Mouse (Mus musculus) midbrain, embryonic 14.5 days (tissue): ENCODE results near the gene Mef2d. TPM values are rescaled to one million over a fixed set of nuclear protein-coding genes. Genes with fewer than 3 reads are reported as not detected.

ENCODE experiments used
- ATAC-seq: fragments of 200-750 bp; cut with Nextera tagmentation; 2 replicates; pipeline ENCODE4 v1.8.0; 2017; ENCODE audit warnings: moderate number of reproducible peaks, moderate library complexity; ENCODE audit not compliant: low FRiP score, low TSS enrichment
- DNase-seq: peaks from one replicate; pipeline ENCODE4 v3.0.0-alpha.2; 2015
- H3K27ac ChIP-seq: fragments of 300-500 bp; sonication (generic); replicated peaks from 2 replicates; pipeline ENCODE4 v1.5.1; 2014; ENCODE audit warnings: mild to moderate bottlenecking, low read depth, low read length, moderate library complexity
- H3K27me3 ChIP-seq: fragments of 300-500 bp; sonication (generic); 2 replicates; pipeline ENCODE4 v1.6.1; 2014; ENCODE audit warnings: low read length, control low read depth, mixed read lengths; ENCODE audit not compliant: control insufficient read depth, insufficient read depth
- H3K36me3 ChIP-seq: fragments of 300-500 bp; sonication (generic); 2 replicates; pipeline ENCODE4 v1.6.1; 2014; ENCODE audit warnings: low read length, control low read depth; ENCODE audit not compliant: control insufficient read depth, insufficient read depth
- H3K4me1 ChIP-seq: fragments of 300-500 bp; sonication (generic); 2 replicates; pipeline ENCODE4 v1.6.1; 2014; ENCODE audit warnings: mild to moderate bottlenecking, antibody characterized with exemption, low read length, control low read depth; ENCODE audit not compliant: control insufficient read depth, insufficient read depth
- H3K4me2 ChIP-seq: fragments of 300-500 bp; sonication (generic); 2 replicates; pipeline ENCODE4 v1.6.1; 2014; ENCODE audit warnings: mild to moderate bottlenecking, low read length, moderate library complexity
- H3K4me3 ChIP-seq: fragments of 300-500 bp; sonication (generic); replicated peaks from 2 replicates; pipeline ENCODE4 v1.5.1; 2014; ENCODE audit warnings: low read depth, low read length
- H3K9ac ChIP-seq: fragments of 300-500 bp; sonication (generic); replicated peaks from 2 replicates; pipeline ENCODE4 v1.6.1; 2014; ENCODE audit warnings: mild to moderate bottlenecking, low read length, moderate library complexity
- H3K9me3 ChIP-seq: fragments of 300-500 bp; sonication (generic); 2 replicates; pipeline ENCODE4 v1.6.1; 2016; ENCODE audit warnings: low read length, control low read depth, mixed read lengths; ENCODE audit not compliant: control insufficient read depth
- WGBS: fragments of 180-500 bp; shearing (Covaris S2); extraction: QIAGEN DNeasy Blood & Tissue Kit; methylation state at CpG from one replicate; pipeline ENCODE4 v1.1.7; 2014; 5-methylcytosine and 5-hydroxymethylcytosine counted together
- polyA plus RNA-seq: library from polyadenylated mRNA; unstranded; fragments of >200 nt; fragmentation: Nextera tagmentation; extraction: Ambion mirVana; gene quantifications from 2 replicates; pipeline ENCODE4 v1.2.1, GENCODE M21; 2014

The Mef2d gene
- polyA plus RNA-seq, 1 experiment from 2014 or later, result 23.7 TPM

DNA sequence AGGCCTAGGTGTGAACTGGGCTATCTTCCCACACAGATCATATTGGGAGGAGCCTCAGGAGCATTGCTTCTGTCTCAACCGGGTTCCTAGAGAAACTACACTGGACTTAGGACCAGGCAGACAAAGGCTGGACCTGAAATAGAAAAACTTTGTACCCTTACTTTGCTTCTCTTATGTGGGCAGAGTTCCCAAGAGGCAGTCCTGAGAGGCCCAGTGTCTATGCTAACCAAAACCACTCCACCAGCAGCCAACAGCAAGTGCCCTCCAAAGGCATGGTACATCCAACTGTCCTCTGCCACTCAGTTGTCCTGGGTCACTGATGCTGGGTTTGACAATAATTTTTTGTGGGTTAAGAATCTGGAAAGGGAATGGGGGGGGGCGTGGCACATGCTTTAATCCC is 9.7 kb upstream of the Mef2d start:
- Histone ChIP-seq H3K27ac (no peak overlapping the region), H3K9ac (no peak overlapping the region), H3K4me3 (no peak overlapping the region), H3K27me3 (no peaks in the 10 kb centered on the region), H3K9me3 (no peaks in the 10 kb centered on the region), H3K36me3 (no peaks in the 10 kb centered on the region), H3K4me1 (no peaks in the 10 kb centered on the region), H3K4me2 (no peak overlapping the region)
- DNase-seq (no peak), ATAC-seq (no peak)
- 85% methylated on average over 2 of the region's 2 CpGs for WGBS

DNA sequence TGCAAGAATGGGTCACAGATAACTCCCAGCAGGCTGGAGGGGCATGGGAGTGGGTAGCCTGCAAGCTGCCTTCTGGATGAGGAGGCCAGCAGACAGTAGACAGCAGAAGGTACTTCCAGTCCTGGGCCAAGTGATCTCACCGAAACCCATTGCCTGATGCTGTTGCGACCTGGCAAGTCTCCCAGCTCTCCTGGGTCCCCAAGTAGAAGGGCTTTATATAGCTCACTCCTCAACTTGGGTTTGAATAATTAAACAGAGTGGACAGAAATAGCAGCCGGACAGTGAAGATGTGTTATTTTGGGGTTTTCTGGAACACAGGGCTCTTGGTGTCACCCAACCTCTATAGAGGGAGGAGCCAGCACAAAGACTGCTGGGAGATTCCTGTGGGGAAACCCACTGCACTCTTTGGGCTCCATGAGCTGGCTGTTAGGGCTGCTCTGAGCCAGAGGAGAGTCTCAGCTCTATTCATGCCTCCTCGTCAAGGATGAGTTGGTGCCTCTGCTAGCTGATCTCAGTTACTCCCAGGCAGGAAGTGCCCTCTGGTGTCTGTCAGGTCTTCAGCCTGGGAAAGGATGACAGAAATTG is 8.9 kb upstream of the Mef2d start:
- DNase-seq, result no peak
- Histone ChIP-seq H3K4me1 (no peaks in the 10 kb centered on the region), H3K9me3 (no peaks in the 10 kb centered on the region), H3K27ac (no peak overlapping the region), H3K4me2 (no peak overlapping the region), H3K4me3 (no peak overlapping the region), H3K27me3 (no peaks in the 10 kb centered on the region), H3K9ac (no peak overlapping the region), H3K36me3 (no peaks in the 10 kb centered on the region)
- ATAC-seq, result no peak
- WGBS, result 62% methylated on average over 4 of the region's 4 CpGs

DNA sequence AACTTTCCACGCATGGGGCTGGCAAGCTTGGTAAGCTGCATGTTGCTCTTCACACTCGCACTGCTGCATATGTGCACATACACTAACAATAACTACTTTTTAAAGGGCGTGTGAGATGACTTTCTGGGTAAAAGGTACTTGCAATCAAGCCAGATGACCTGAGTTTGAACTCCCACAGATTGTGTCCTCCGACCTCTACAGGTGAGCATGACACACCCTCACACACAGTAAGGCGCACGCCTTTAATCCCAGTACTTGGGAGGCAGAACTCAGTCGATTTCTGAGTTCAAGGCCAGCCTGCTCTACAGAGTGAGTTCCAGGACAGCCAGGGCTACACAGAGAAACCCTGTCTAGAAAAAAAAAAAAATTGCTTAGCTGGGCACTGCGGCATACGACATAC is 5.8 kb upstream of the Mef2d start:
- no peaks in the 10 kb centered on the region for H3K9me3 ChIP-seq
- no peak overlapping the region for H3K4me3 ChIP-seq
- DNase-seq, result no peak
- peaks cover 18% of the 10 kb centered on the region for H3K27me3 ChIP-seq
- H3K4me2 ChIP-seq, result no peak overlapping the region
- H3K4me1 ChIP-seq, result peaks cover 11% of the 10 kb centered on the region
- H3K36me3 ChIP-seq, result no peaks in the 10 kb centered on the region
- WGBS, result 88% methylated on average over 9 of the region's 9 CpGs
- H3K27ac ChIP-seq, result no peak overlapping the region
- no peak for ATAC-seq
- H3K9ac ChIP-seq, result no peak overlapping the region

DNA sequence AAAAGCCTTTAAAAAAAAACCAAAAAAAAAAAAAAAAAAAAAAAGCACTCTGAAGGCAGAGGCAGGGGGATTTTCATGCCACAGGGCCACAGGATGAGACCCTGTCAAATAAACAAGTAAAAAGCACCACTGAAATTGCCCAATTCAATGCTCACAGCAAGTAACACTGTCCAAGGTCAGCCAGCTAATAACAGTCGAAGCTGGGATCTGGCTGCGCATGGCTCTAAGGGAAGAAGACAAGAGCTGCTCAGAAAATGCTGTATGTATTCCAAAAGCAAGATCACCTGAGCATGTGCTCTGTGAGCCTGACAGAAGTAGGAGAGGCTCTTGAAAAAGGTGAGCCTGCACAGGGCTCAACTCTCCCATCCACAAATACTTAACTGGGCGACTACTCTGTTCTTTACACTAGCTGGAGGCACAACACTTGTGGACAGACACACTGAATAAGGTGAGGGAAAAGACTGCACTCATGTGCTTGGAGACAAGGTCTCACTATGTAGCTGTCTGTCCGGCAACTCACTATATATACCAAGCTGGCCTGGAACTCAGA is 5.2 kb upstream of the Mef2d start:
- Histone ChIP-seq H3K4me3 (no peak overlapping the region), H3K36me3 (no peaks in the 10 kb centered on the region), H3K27me3 (peaks cover 18% of the 10 kb centered on the region), H3K9me3 (no peaks in the 10 kb centered on the region), H3K4me1 (peaks cover 11% of the 10 kb centered on the region), H3K27ac (no peak overlapping the region), H3K4me2 (no peak overlapping the region), H3K9ac (no peak overlapping the region)
- ATAC-seq (no peak), DNase-seq (no peak)
- 82% methylated on average over 4 of the region's 4 CpGs for WGBS

DNA sequence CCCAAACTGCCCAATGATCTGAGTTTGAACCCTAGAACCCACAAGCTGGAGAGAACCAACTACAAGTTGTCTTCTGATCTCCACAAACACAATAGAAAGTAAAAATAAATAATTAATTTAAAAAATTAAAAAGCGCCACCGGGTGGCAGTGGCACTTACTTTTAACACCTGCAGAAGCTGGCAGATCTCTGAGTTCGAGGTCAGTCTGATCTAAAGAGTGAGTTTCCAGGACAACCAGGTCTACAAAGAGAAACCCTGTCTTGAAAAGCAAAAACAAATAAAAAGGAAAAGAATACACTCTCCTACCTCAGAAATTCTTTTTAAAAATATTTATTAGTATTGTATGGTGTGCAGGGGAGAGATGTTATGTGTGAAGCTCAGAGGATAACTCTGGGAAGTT is 4.4 kb upstream of the Mef2d start:
- Histone ChIP-seq H3K4me1 (peaks cover 11% of the 10 kb centered on the region), H3K36me3 (no peaks in the 10 kb centered on the region), H3K4me3 (peak overlapping the region; percentile 50), H3K4me2 (peak overlapping the region; percentile 98), H3K9ac (peak overlapping the region; percentile 53), H3K9me3 (no peaks in the 10 kb centered on the region), H3K27ac (peak overlapping the region; percentile 70), H3K27me3 (peaks cover 18% of the 10 kb centered on the region)
- WGBS, result 9% methylated on average over 3 of the region's 3 CpGs
- no peak for ATAC-seq
- peak; percentile 25 for DNase-seq

DNA sequence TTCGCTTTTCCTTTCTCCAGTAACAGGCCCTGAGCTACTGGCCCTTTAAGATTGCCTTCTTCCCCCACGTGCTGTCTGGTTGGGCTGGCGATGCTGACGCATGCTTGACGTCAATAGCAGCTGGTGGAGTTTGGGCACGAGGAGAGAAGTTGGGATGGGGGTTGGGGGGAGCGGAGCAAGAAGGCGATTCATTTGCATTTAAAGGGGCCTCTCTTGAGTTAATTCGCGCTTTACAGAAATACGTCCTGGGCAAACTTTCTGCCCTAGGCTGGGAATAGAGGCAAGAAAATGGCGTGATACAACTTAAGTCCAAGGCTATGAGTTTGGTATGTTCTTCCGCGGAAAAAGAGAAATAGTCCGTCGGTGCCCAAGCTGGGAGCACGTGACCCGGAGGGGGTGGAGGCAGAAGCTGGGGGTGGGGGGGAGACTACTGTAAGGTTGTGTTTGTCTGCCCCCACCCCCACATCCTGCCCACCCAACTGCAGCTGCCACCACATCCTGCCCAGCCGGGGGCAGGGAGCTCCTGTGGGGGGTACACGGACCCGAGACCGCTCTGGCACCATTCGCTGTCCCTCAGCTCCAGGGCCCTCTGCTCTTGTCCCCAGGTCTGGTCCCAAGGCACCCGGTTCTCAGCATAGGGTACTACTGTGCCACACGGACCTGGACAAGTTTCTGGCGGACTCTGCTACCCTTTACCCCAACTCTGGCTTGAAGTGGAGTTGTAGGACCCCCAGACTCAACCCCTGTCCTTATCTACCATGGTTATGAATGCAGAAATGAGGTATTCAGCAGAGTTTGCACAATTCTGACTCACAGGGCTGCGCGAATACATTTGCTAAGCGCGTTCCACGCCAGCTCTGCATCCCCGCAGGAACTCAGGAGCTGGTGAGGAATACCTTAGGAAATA is 3.6 kb upstream of the Mef2d start:
- Histone ChIP-seq H3K36me3 (no peaks in the 10 kb centered on the region), H3K27me3 (peaks cover 18% of the 10 kb centered on the region), H3K4me2 (peak overlapping the region; percentile 98), H3K4me1 (peaks cover 11% of the 10 kb centered on the region), H3K9ac (peak overlapping the region; percentile 53), H3K27ac (peak overlapping the region; percentile 70), H3K9me3 (no peaks in the 10 kb centered on the region), H3K4me3 (peak overlapping the region; percentile 50)
- ATAC-seq, result peak; percentile 76
- peak; percentile 96 for DNase-seq
- under 1% methylated on average over 32 of the region's 32 CpGs for WGBS

DNA sequence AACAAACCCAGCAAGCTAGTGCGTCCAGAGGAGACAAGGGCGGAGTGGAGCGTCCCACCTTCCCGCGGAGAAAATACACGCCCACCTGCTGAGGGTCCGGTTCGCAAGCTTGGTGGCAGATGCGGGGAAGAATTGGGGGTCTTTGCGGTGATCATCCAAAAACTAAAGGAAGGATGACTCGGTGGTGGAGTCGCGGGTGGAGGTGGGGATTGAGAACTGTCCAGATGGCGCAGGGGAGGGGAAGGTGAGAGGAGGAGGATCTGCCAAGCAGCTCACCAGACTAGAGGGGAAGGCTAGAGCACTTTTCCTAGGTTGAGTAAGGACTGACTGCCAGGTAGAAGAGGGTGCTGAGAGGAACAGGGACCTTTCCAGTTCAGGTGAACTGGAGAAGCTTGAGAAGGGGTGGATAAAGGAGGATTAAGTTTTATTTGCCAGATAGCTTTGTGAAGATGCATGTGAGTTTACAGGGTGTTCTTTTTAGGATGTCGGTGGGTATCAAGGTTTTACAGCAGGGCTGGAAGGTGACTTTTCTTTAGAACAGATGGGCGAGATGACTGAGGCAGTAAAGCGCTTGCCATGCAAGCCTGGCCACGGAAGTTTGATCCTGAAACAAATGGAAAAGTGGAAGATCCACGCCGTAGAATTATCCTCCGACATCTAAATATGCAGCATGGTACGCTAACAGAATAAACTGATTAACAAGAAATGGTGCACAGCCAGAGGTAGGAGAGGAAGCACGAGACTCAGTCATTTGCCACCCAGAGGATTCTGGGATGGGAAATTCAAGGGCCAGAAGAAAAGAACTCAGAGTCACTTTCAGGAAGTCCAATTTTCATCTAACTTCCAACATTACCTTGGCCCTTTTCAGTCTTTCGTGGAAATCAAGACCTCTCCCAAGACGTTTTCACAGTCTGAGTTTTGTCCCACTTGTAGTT is 2.7 kb upstream of the Mef2d start:
- peak overlapping the region; percentile 98 for H3K4me2 ChIP-seq
- H3K4me3 ChIP-seq, result peak overlapping the region; percentile 50
- WGBS, result 20% methylated on average over 25 of the region's 25 CpGs
- H3K9me3 ChIP-seq, result no peaks in the 10 kb centered on the region
- DNase-seq (no peak), ATAC-seq (no peak)
- peaks cover 18% of the 10 kb centered on the region for H3K27me3 ChIP-seq
- H3K27ac ChIP-seq, result peak overlapping the region; percentile 70
- peak overlapping the region; percentile 53; the same call in 1 of the 2 replicates for H3K9ac ChIP-seq
- H3K4me1 ChIP-seq, result peaks cover 20% of the 10 kb centered on the region
- no peaks in the 10 kb centered on the region for H3K36me3 ChIP-seq

DNA sequence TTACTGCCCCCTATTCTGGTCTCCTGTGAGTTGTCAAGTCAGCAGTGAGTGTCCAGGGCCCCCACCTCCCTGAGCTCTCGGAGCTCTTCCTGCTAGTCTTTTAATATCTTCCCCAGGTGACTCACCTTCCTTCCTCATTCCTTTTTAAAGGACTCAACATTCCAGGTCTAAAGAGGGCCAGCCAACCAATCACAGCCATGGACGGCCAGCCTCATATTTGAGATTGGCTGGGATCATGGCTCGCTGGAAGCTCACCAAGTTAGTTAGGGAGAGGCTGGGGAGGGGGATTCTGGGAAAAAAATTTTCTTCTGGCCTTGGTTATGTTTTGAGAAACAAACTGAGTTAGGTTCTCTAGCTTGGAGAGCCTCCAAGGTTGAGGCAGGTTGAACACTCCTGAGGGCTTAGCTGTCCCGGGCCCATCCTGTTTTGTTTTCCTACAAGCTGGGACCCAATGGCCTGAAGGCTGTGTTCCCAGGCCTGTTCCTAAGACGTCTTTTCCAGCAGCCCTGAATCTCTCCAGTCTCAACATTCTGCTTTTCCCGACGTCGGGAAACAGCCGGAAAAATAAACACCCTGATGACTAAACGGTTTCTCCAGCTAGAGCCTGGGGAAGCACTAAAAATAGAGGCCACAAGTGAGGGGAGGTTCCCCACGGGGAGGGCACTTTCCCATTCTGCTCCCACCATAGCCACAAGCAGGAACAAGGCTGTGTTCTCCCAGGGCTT is 1.8 kb upstream of the Mef2d start:
- H3K9ac ChIP-seq, result no peak overlapping the region
- ATAC-seq, result no peak
- no peak overlapping the region for H3K4me3 ChIP-seq
- H3K27ac ChIP-seq, result peak overlapping the region; percentile 6; the same call in 1 of the 2 replicates
- H3K9me3 ChIP-seq, result no peaks in the 10 kb centered on the region
- H3K36me3 ChIP-seq, result no peaks in the 10 kb centered on the region
- no peak for DNase-seq
- peaks cover 18% of the 10 kb centered on the region for H3K27me3 ChIP-seq
- H3K4me2 ChIP-seq, result peak overlapping the region; percentile 98; the same call in 1 of the 2 replicates
- 34% methylated on average over 11 of the region's 11 CpGs for WGBS
- peaks cover 28% of the 10 kb centered on the region for H3K4me1 ChIP-seq
